Mouse (Mus musculus) ES-Bruce4 (cell line): ENCODE results near the gene Fgfr2.

Experiments used
- CTCF ChIP-seq: IDR thresholded peaks from one replicate; pipeline ENCODE4 v1.8.1; 2011; ENCODE audit warnings: low read depth, low read length
- EP300 ChIP-seq: IDR thresholded peaks from 2 replicates; pipeline ENCODE4 v1.6.1; 2011; ENCODE audit warnings: low read depth, low read length; ENCODE audit not compliant: insufficient read depth
- POLR2A ChIP-seq: IDR thresholded peaks from one replicate; pipeline ENCODE4 v1.8.1; 2011; ENCODE audit warnings: low read length; ENCODE audit not compliant: insufficient read depth

- no peak for TF ChIP-seq POLR2A
- TF ChIP-seq EP300 = no peak
- TF ChIP-seq CTCF = no peak
These were observed 2306.9 kb downstream of the Fgfr2 start for GRCm38 (mm10) chr7:130816243-130816642.
